15 mouse cellular contexts compared by ENCODE assay signal in the genomic region with DNA sequence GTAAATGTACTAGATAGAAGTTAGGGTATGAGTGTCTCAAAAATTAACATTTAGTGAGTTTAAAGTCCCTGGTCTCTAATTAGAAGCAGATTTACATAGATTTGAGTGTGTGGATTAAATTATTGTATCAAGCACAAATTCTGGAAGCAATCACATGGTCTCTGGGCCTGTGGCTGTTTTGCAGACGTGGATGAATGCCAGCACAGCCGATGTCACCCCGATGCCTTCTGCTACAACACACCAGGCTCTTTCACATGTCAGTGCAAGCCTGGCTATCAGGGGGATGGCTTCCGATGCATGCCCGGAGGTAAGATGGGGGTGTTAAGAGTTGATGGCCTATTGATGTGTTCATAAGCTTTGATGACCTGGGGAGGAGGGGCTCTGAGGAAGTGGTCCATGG. TPM values are rescaled to one million over a fixed set of nuclear protein-coding genes. Genes with fewer than 3 reads are reported as not detected.
"Had no signal": no experiment of that assay in that cellular context is flagged by ENCODE, and none has a peak within 500 bp of the region (broad histone marks: within the 10 kb centered on the region; RNA-seq: fewer than 3 reads in every experiment).

No protein-coding gene starts in this region.

- H3K27ac ChIP-seq: left cerebral cortex, adult 2 months; limb, embryonic 15.5 days; liver, embryonic 13.5 days; lung, embryonic 15.5 days; macrophage; midbrain, embryonic 13.5 days; neural tube, embryonic 15.5 days had no signal

- H3K9me3 ChIP-seq: limb, embryonic 15.5 days; liver, embryonic 13.5 days; lung, embryonic 15.5 days; midbrain, embryonic 13.5 days; neural tube, embryonic 15.5 days had no signal

- DNase-seq: kidney, adult 8-10 months; kidney, postnatal 25 days; liver, embryonic 13.5 days; liver, postnatal 0 days; lung, postnatal 14 days; right cerebral cortex, postnatal 14 days; thymus, postnatal 36 days had no signal

- H3K4me1 ChIP-seq: liver, embryonic 13.5 days; midbrain, embryonic 13.5 days had no signal

- ATAC-seq: liver, postnatal 0 days; midbrain, embryonic 13.5 days had no signal

- H3K9ac ChIP-seq: limb, embryonic 15.5 days; liver, embryonic 13.5 days; liver, postnatal 0 days; lung, embryonic 15.5 days; midbrain, embryonic 13.5 days; neural tube, embryonic 15.5 days had no signal

- H3K36me3 ChIP-seq: midbrain, embryonic 13.5 days; neural tube, embryonic 15.5 days had no signal

- H3K4me3 ChIP-seq: left cerebral cortex, adult 2 months; limb, embryonic 15.5 days; liver, embryonic 13.5 days; lung, embryonic 15.5 days; midbrain, embryonic 13.5 days; myocyte; neural tube, embryonic 15.5 days had no signal

- H3K27me3 ChIP-seq: limb, embryonic 15.5 days; liver, embryonic 13.5 days; lung, embryonic 15.5 days; midbrain, embryonic 13.5 days; neural tube, embryonic 15.5 days had no signal

- H3K4me2 ChIP-seq: limb, embryonic 15.5 days; liver, embryonic 13.5 days; lung, embryonic 15.5 days; midbrain, embryonic 13.5 days; neural tube, embryonic 15.5 days had no signal

RNA-seq across cellular contexts. Expression of a gene that starts 52.5 kb away (rescaled TPM):
- total RNA-seq: megakaryocyte-erythroid progenitor cell, adult 5-6 weeks had no signal
